Mouse (Mus musculus) E14TG2a.4 (cell line): Measurements from ENCODE around the gene Myrip.

Experiments used
- CTCF ChIP-seq: conservative IDR thresholded peaks from 2 replicates; pipeline ENCODE4 v1.5.1; 2014; ENCODE audit warnings: low read length
- POU5F1 ChIP-seq: IDR thresholded peaks from 2 replicates; pipeline ENCODE4 v1.6.1; 2014; ENCODE audit warnings: low read length, borderline replicate concordance

DNA sequence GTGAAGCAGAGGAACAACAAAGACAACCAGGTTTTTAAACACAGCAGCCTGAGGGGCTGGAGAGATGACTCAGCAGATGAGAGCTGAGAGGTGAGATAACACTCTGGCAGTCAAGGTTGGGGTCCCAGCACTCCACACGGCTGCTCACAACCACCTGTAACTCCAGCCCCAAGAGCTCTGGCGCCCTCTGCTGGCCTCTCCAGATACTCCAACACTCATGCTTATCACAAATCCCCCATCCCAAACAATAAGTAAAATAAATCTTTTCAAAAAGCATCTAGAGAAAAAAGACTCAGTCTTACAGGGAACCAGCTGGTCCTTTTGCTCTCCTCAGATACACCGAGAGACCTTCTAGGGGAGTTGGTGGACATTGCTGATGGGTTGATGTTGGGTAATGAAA lies 52.7 kb downstream of the Myrip start:
- TF ChIP-seq CTCF: peak; percentile 47
- TF ChIP-seq POU5F1: no peak
